In genomic region chr13:104100416-104100815, GRCm38 (mm10) we compare ENCODE assay signal across 1 mouse cellular context.
TF ChIP-seq lines count a peak whose summit lies in the region.

No protein-coding gene starts in this region.

TF ChIP-seq in CH12.LX, 34 proteins besides CTCF, POLR2A, EP300 and RAD21:
- TF ChIP-seq SMC3 (IDR thresholded peaks at IDR 0.05; ENCODE audit: low read depth, low read length) = peak; percentile 14; the same call in 1 of the 2 replicates
- TF ChIP-seq RCOR1 (conservative IDR thresholded peaks at IDR 0.05; ENCODE audit: low read depth, low read length) = no peak
- no peak for TF ChIP-seq GABPA (IDR thresholded peaks at IDR 0.05; ENCODE audit: insufficient replicate concordance, low read depth, low read length)
- TF ChIP-seq MAFK (IDR thresholded peaks at IDR 0.05; ENCODE audit: insufficient replicate concordance, low read length) = no peak
- TF ChIP-seq NELFE (IDR thresholded peaks at IDR 0.05; ENCODE audit: low read depth, low read length) = no peak
- TF ChIP-seq CHD1 (IDR thresholded peaks at IDR 0.05; ENCODE audit: low read depth, low read length) = no peak
- TF ChIP-seq SIN3A (IDR thresholded peaks at IDR 0.05; ENCODE audit: low read length) = no peak
